Mouse (Mus musculus) MEL (cell line): ENCODE measurements around the gene Bcorl1. TPM values are rescaled to one million over a fixed set of nuclear protein-coding genes. Genes with fewer than 3 reads are reported as not detected.
A peak's percentile ranks its signal among the peaks of the same experiment; 100 is the strongest.

Experiments used
- DNase-seq: peaks from one replicate; pipeline ENCODE4 v3.0.0; 2011; ENCODE audit warnings: low read depth, low spot score
- H3K27ac ChIP-seq: 2 replicates; pipeline ENCODE4 v1.5.1; 2012; ENCODE audit warnings: low read depth, mild to moderate bottlenecking, control low read depth, low read length, moderate library complexity; ENCODE audit not compliant: control insufficient read depth
- H3K27me3 ChIP-seq, 2 experiments: fragments of 150-350 bp in 1 of 2; sonication (generic) in 1 of 2; 2 replicates each; pipeline ENCODE4 v1.6.1; 2012; ENCODE audit warnings: low read length in 2 of 2, mild to moderate bottlenecking in 2 of 2, improper control_type of control experiment in 1 of 2, moderate library complexity in 1 of 2; ENCODE audit not compliant: insufficient read depth in 2 of 2, control insufficient read depth in 1 of 2
- H3K36me3 ChIP-seq, 2 experiments: 2 replicates each; pipeline ENCODE4 v1.6.1; 2012 to 2014; ENCODE audit warnings: low read length in 2 of 2, improper control_type of control experiment in 1 of 2, inconsistent platforms in 1 of 2, mild to moderate bottlenecking in 1 of 2; ENCODE audit not compliant: insufficient read depth in 2 of 2, control insufficient read depth in 1 of 2
- H3K4me1 ChIP-seq, 2 experiments: fragments of 150-350 bp in 1 of 2; sonication (generic) in 1 of 2; 2 replicates each; pipeline ENCODE4 v1.6.1; 2012; ENCODE audit warnings: low read length in 2 of 2, improper control_type of control experiment in 1 of 2, mild to moderate bottlenecking in 1 of 2; ENCODE audit not compliant: insufficient read depth in 2 of 2, control insufficient read depth in 1 of 2
- H3K4me3 ChIP-seq, 2 experiments: fragments of 150-350 bp in 1 of 2; sonication (generic) in 1 of 2; 2 replicates each; pipeline ENCODE4 v1.5.1; 2012; ENCODE audit warnings: low read depth in 2 of 2, low read length in 2 of 2, mild to moderate bottlenecking in 2 of 2, moderate library complexity in 2 of 2, control low read depth in 1 of 2, improper control_type of control experiment in 1 of 2; ENCODE audit not compliant: control insufficient read depth in 1 of 2, insufficient read depth in 1 of 2
- H3K79me2 ChIP-seq: 2 replicates; pipeline ENCODE4 v1.6.1; 2012; ENCODE audit warnings: mild to moderate bottlenecking, low read length, moderate library complexity; ENCODE audit not compliant: control insufficient read depth, poor library complexity, insufficient read depth
- H3K9ac ChIP-seq: 2 replicates; pipeline ENCODE4 v1.6.1; 2012; ENCODE audit warnings: low read depth, mild to moderate bottlenecking, control low read depth, low read length, moderate library complexity; ENCODE audit not compliant: control insufficient read depth, poor library complexity, severe bottlenecking
- H3K9me3 ChIP-seq: fragments of 150-350 bp; sonication (generic); replicated peaks from 2 replicates; pipeline ENCODE4 v1.6.1; 2012; ENCODE audit warnings: mild to moderate bottlenecking, low read length, improper control_type of control experiment, moderate library complexity; ENCODE audit not compliant: insufficient read depth
- ELF1 ChIP-seq: IDR thresholded peaks from 2 replicates; pipeline ENCODE4 v1.6.1; 2014; ENCODE audit warnings: low read depth, mild to moderate bottlenecking, inconsistent platforms, low read length, improper control_type of control experiment, moderate library complexity
- EP300 ChIP-seq, 2 experiments: IDR thresholded peaks; 2 replicates each; pipeline ENCODE4 v1.6.1; 2011; ENCODE audit warnings: improper control_type of control experiment in 2 of 2, low read length in 2 of 2, low read depth in 1 of 2, mild to moderate bottlenecking in 1 of 2
- ETS1 ChIP-seq: IDR thresholded peaks from 2 replicates; pipeline ENCODE4 v1.6.1; 2012; ENCODE audit warnings: low read depth, mild to moderate bottlenecking, inconsistent platforms, low read length, improper control_type of control experiment, moderate library complexity
- GATA1 ChIP-seq: IDR thresholded peaks from 2 replicates; pipeline ENCODE4 v1.6.1; 2011; ENCODE audit warnings: low read depth, low read length, improper control_type of control experiment
- HCFC1 ChIP-seq: IDR thresholded peaks from 2 replicates; pipeline ENCODE4 v1.6.1; 2012; ENCODE audit warnings: low read depth, mild to moderate bottlenecking, inconsistent platforms, low read length, improper control_type of control experiment, moderate library complexity
- KAT2A ChIP-seq: conservative IDR thresholded peaks from 2 replicates; pipeline ENCODE4 v1.6.1; 2012; ENCODE audit warnings: low read depth, low read length, improper control_type of control experiment, inconsistent platforms
- MXI1 ChIP-seq: IDR thresholded peaks from 2 replicates; pipeline ENCODE4 v1.6.1; 2011; ENCODE audit warnings: mild to moderate bottlenecking, low read depth, low read length, improper control_type of control experiment
- POLR2A ChIP-seq, 2 experiments: IDR thresholded peaks; 2 replicates each; pipeline ENCODE4 v1.6.1; 2011 to 2012; ENCODE audit warnings: low read length in 2 of 2, mild to moderate bottlenecking in 2 of 2, control low read depth in 1 of 2, improper control_type of control experiment in 1 of 2, low read depth in 1 of 2, moderate library complexity in 1 of 2; ENCODE audit not compliant: control insufficient read depth in 1 of 2, insufficient read depth in 1 of 2, poor library complexity in 1 of 2
- POLR2AphosphoS2 ChIP-seq: IDR thresholded peaks from 2 replicates; pipeline ENCODE4 v1.6.1; 2011; ENCODE audit warnings: low read length, improper control_type of control experiment
- RAD21 ChIP-seq: IDR thresholded peaks from 2 replicates; pipeline ENCODE4 v1.6.1; 2011; ENCODE audit warnings: mild to moderate bottlenecking, low read depth, low read length, improper control_type of control experiment
- SIN3A ChIP-seq: IDR thresholded peaks from 2 replicates; pipeline ENCODE4 v1.6.1; 2012; ENCODE audit warnings: low read length, improper control_type of control experiment, inconsistent platforms
- TAL1 ChIP-seq: IDR thresholded peaks from 2 replicates; pipeline ENCODE4 v1.6.1; 2012; ENCODE audit warnings: mild to moderate bottlenecking, inconsistent platforms, low read length, moderate library complexity, mixed read lengths
- UBTF ChIP-seq: IDR thresholded peaks from 2 replicates; pipeline ENCODE4 v1.6.1; 2012; ENCODE audit warnings: low read depth, mild to moderate bottlenecking, inconsistent platforms, low read length, improper control_type of control experiment, moderate library complexity, borderline replicate concordance; ENCODE audit not compliant: insufficient read depth
- USF1 ChIP-seq: IDR thresholded peaks from 2 replicates; pipeline ENCODE4 v1.6.1; 2014; ENCODE audit warnings: low read depth, mild to moderate bottlenecking, inconsistent platforms, low read length, improper control_type of control experiment, moderate library complexity
- ZC3H11A ChIP-seq: IDR thresholded peaks from 2 replicates; pipeline ENCODE4 v1.6.1; 2012; ENCODE audit warnings: low read depth, mild to moderate bottlenecking, inconsistent platforms, low read length, improper control_type of control experiment
- ZNF384 ChIP-seq: IDR thresholded peaks from 2 replicates; pipeline ENCODE4 v1.6.1; 2012; ENCODE audit warnings: low read depth, mild to moderate bottlenecking, inconsistent platforms, low read length, improper control_type of control experiment
- polyA plus RNA-seq, 2 experiments: library from polyadenylated mRNA; stranded (reverse) in 1 of 2; unstranded in 1 of 2; fragments of >175 nt in 1 of 2; fragments of >200 nt in 1 of 2; gene quantifications; 2 replicates each; pipeline versions ENCODE4 v1.2.1 to v1.2.4; 2012; ENCODE audit warnings: low replicate concordance in 2 of 2, low read depth in 1 of 2; ENCODE audit not compliant: insufficient read length in 2 of 2, insufficient read depth in 1 of 2, missing spikeins in 1 of 2
- total RNA-seq: library from RNA; depleted of rRNA; stranded (reverse); fragments of 300-350 nt; gene quantifications from 2 replicates; pipeline ENCODE4 v1.2.3, GENCODE M21; 2012

Gene Bcorl1
- total and polyA plus RNA-seq, 3 experiments, result 3.0 to 12.9 TPM; not detected in 1

GRCm38 (mm10) chrX:48311727-48312126 is 29.4 kb upstream of the Bcorl1 start:
- no peak overlapping the region for H3K4me3 ChIP-seq
- H3K79me2 ChIP-seq, result no peaks in the 10 kb centered on the region
- H3K9me3 ChIP-seq, result no peaks in the 10 kb centered on the region
- no peak overlapping the region for H3K27ac ChIP-seq
- no peak for DNase-seq
- H3K36me3 ChIP-seq, result peaks cover 0 to 5% of the 10 kb centered on the region in 2 experiments; a peak in 2 of 4 replicates
- H3K9ac ChIP-seq, result no peak overlapping the region
- TF ChIP-seq SIN3A, result no peak
- TF ChIP-seq KAT2A, result no peak
- no peak for TF ChIP-seq ETS1
- TF ChIP-seq MXI1, result no peak
- no peak for TF ChIP-seq EP300 (IDR thresholded peaks at IDR 0.05; ENCODE audit: low read depth in 1 of 2, low read length in 2 of 2)
- no peak for TF ChIP-seq ZC3H11A
- TF ChIP-seq POLR2AphosphoS2, result no peak
- TF ChIP-seq UBTF, result no peak
- no peak for TF ChIP-seq HCFC1
- TF ChIP-seq ZNF384, result no peak
- no peak for TF ChIP-seq RAD21
- H3K4me1 ChIP-seq, result peaks cover 0 to 8% of the 10 kb centered on the region in 2 experiments; a peak in 1 of 4 replicates
- H3K27me3 ChIP-seq, result peaks cover 0 to 2% of the 10 kb centered on the region in 2 experiments; a peak in 1 of 4 replicates

DNA sequence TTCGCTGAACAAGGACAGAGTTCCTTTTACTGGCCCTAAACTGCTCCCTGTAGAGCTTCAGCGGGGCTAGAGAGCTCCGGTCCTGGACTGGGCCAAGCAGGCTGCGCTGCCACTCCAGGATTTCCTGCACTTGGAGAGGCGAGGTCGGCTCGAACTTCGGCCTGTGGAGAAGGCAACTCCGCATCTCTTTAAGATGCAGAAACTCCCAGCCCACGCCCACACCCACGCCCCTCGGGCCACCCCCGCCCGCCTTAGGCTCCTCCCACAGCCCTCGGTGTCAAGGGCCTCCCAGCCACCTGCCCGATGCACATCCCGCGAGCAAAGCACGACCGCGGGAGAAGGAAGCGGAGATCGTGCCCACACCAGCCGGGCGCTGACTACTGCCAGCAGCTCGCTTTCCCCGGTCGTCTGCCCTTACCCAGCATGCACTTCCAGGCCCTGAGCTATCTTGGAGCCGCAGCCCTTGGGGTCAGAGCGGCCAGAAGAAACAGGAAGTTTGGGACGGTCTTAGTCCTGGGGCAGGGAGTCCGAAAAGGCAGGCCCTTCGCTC is 26.6 kb upstream of the Bcorl1 start:
- Histone ChIP-seq H3K27me3 (no peaks in the 10 kb centered on the region), H3K9ac (peak overlapping the region; percentile 67), H3K9me3 (no peaks in the 10 kb centered on the region), H3K4me1 (peaks cover 0 to 10% of the 10 kb centered on the region in 2 experiments; a peak in 1 of 4 replicates), H3K36me3 (peaks cover 0 to 8% of the 10 kb centered on the region in 2 experiments; a peak in 2 of 4 replicates), H3K4me3 (peak overlapping the region; percentile 58 to 65; a peak in 3 of 4 replicates), H3K27ac (no peak overlapping the region), H3K79me2 (no peaks in the 10 kb centered on the region)
- TF ChIP-seq USF1, result no peak
- TF ChIP-seq TAL1, result peak; percentile 33
- TF ChIP-seq POLR2A (IDR thresholded peaks at IDR 0.05; ENCODE audit: control insufficient read depth in 1 of 2, insufficient read depth in 1 of 2, low read depth in 1 of 2, low read length in 2 of 2, poor library complexity in 1 of 2), result peak; percentile 30 to 57; a peak in 2 of 4 replicates
- peak; percentile 79 for DNase-seq

DNA sequence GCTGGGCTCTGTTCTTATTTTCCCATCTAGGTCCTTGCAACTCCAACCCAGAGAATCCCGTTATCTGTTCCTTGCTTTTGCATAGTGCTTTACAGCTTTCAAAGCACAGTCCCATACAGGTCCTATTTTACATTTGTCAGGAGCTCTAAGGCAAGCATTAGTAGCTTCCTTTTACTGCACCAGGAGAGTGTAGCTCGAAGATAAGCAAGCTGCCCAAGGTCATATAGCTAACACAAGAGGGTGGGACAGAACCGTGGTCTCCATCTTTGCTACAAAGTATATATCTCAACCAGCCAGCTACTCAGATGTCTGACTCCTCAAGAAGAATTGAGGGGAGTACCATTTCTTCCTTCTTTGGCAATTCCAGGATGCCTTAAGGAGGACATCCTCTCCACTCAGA is 23.7 kb upstream of the Bcorl1 start:
- TF ChIP-seq GATA1 (0 out of 2 replicates have a peak, but pooled peaks have one; percentile 6), RAD21 (no peak), ELF1 (no peak)
- no peaks in the 10 kb centered on the region for H3K9me3 ChIP-seq
- no peaks in the 10 kb centered on the region for H3K79me2 ChIP-seq
- no peak overlapping the region for H3K9ac ChIP-seq
- peaks cover 0 to 10% of the 10 kb centered on the region in 2 experiments; a peak in 1 of 4 replicates for H3K4me1 ChIP-seq
- peaks cover 0 to 8% of the 10 kb centered on the region in 2 experiments; a peak in 2 of 4 replicates for H3K36me3 ChIP-seq
- DNase-seq, result peak; percentile 48
- no peaks in the 10 kb centered on the region for H3K27me3 ChIP-seq
- no peak overlapping the region for H3K27ac ChIP-seq
- H3K4me3 ChIP-seq, result no peak overlapping the region
